Mouse (Mus musculus) olfactory bulb, adult 2 months (tissue): ENCODE results near the gene Esr1.

Experiments used
- CTCF ChIP-seq: fragments of 200-500 bp; IDR thresholded peaks from 2 replicates; pipeline ENCODE4 v1.5.1; 2012; ENCODE audit warnings: low read depth, mild to moderate bottlenecking, low read length, moderate library complexity; ENCODE audit not compliant: insufficient read depth
- POLR2A ChIP-seq: fragments of 200-500 bp; IDR thresholded peaks from 2 replicates; pipeline ENCODE4 v1.6.1; 2012; ENCODE audit warnings: mild to moderate bottlenecking, low read depth, low read length, moderate library complexity; ENCODE audit not compliant: insufficient read depth

DNA sequence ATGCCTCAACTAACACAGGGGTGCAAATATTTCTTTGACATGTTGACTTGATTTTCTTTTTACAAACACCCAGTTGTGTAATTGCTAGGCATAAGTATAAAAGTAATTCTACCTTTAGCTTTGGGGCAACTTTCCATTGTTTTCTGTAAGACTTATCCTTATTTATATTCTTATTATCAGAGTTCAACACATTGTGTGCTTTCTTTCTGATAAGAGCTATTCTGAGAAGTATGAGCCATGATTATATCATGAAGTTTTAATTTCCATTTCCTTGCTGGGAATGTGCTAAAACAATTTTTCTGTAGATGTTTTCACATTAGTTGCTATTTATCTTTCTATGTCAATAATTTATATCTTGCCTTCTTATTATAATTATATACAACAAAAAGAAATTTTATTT lies 17.9 kb downstream of the Esr1 start:
- TF ChIP-seq POLR2A (no peak), CTCF (no peak)
